Mouse (Mus musculus) yolk sac, embryonic 10.5 days (tissue): Measurements from ENCODE around the gene Pnrc1.

ENCODE experiments used
- DNase-seq: peaks from one replicate; pipeline ENCODE4 v3.0.0-alpha.2; 2017; ENCODE audit warnings: low spot score

Pnrc1 gene

DNA sequence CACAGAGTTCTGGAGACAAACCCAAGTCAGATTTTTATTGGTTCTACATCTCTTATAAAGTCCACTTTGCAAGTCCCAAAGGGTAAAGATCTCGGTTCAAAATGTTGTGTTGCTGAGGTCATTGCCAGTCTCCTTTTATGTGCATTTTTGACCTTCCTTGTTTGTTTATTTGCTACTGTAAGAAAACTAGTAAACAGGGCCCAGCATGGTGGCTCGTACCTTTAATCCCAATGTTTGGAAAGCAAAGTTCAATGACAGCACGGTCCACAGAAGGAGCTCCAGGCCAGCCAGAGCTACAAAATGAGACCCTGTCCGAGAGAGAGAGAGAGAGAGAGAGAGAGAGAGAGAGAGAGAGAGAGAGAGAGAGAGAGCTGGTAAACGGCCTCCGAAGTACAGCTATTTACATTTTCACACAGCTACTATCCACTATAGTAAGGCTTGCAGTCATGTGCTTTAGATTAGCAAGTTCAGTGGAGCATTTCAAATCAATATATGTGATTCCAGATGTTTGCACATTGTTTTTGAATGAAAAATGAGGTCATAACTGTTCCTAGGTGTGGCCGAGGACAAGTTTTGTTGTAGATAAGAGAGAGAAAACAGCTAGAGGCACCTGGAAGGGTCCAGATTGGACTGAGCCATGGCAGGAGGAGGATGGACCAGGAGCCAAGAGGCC, 65.8 kb downstream of the Pnrc1 start:
- no peak for DNase-seq

DNA sequence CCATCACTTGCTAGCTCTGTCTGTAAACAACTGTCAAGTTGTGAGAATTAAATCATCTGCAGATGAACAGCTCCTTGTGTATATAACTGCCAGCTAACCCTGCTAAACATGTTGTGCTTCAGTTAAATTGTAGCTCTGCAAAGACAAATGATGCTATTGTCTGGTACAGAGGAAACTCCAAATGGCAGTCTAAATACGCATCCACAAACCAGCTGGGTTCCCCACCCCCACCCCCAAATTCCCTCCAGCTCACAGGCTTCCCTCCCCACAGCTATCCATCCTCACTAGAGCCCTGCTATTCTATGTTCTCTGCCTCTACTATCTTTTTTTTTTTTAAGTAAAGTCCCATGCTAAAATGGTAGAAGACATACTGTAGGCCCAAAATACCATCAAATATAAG, 68.1 kb downstream of the Pnrc1 start:
- DNase-seq, result no peak

GRCm38 (mm10) chr4:33208881-33209841, 80.8 kb downstream of the Pnrc1 start, which contains the start of gene Srsf12:
Gene Srsf12, plus strand, starts transcription at chr4:33208991.
- no peak for DNase-seq

DNA sequence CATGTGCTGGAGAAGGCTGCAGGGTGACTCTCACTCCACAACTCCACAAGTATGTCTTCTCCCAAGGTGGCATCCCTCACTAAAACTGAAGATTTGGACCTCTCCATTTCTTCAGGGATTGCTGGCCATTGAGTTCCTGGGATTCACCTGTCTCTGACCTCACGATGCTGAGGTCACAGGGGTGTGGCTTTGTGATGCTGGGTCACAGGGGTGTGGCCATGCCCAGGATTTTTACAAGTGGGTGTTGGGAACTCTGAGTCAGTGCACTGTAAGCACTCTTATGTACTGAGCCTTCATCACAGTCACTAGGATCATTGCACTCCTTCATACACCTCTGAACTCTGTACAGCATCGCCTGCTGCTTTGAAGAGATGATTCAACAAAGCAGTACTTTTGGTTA, 82.4 kb downstream of the Pnrc1 start:
- DNase-seq, result no peak

GRCm38 (mm10) chr4:33204682-33205081, 85.3 kb downstream of the Pnrc1 start:
- no peak for DNase-seq

DNA sequence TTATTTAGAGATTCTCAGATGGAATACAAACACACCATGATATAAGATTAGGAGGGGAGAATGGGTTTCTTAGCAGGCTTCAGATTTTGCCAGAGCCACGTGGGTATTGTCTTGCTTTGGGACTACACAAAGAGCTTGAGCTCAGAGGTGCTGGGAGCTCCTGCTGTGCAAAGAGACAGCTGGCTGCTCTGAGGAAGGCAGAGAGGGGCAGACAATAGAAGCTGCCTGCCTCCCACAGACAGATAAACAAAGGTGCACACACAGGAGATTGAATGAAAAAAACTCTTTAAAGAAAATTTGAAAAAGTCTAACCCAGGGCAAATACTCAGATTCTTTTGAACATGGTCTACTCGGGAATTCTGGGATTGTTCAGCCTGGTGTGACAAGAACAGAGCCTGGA, 91.8 kb downstream of the Pnrc1 start:
- no peak for DNase-seq
